ENCODE assay signal across 8 mouse cellular contexts in the genomic region with DNA sequence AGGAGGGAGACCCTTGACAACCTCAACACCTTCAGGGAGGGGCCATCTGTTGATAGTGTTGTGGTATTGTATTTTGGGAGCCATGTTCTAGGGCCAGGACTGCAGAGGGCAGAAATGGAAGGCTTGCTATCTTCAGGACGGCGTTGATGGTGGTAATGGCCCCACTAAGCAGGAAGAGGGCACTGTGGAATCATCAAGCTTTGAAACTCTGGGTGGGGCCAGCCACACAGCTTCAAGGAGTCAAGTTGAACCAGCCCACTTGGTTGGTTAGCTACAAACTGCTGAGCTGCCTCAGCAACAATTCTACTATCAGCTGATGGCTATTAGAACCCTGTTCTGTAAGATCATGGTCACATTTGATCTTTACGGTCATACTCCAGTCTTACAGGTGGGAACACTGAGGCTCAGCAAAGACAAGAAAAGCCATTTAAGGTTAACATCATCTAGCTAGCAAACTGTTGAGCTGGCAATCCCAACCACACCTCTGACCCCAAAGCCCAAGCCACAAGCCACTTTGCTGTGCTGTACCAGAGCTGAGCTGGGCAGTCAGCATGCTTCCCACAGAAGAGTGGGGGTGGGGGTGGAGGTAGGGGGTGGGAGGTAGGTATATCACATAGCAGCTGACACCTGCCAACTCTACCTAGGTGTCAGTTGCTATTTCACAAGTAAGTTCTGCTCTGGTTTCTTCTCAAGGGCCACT.
DNase-seq lines count a peak whose midpoint lies in the region; ATAC-seq and TF ChIP-seq lines count a peak whose summit lies in the region.
"Had no signal": no experiment of that assay in that cellular context is flagged by ENCODE, and none has a peak within 500 bp of the region (broad histone marks: within the 10 kb centered on the region; RNA-seq: fewer than 3 reads in every experiment).

No protein-coding gene starts in this region.

- no peaks in the 10 kb centered on the region for H3K9me3 ChIP-seq in kidney, embryonic 16.5 days (ENCODE audit: low read length)
- H3K9me3 ChIP-seq: neural tube, embryonic 13.5 days had no signal

- H3K36me3 ChIP-seq in kidney, embryonic 16.5 days (ENCODE audit: insufficient read depth, low read length): no peaks in the 10 kb centered on the region
- H3K36me3 ChIP-seq in myocyte (ENCODE audit: control insufficient read depth, insufficient read depth): no peaks in the 10 kb centered on the region
- H3K36me3 ChIP-seq: neural tube, embryonic 13.5 days had no signal

- peaks cover 11% of the 10 kb centered on the region; the same call in 1 of the 2 replicates for H3K4me1 ChIP-seq in kidney, embryonic 16.5 days (ENCODE audit: insufficient read depth, low read length)

- 78% methylated on average over 3 of the region's 3 CpGs for WGBS in kidney, embryonic 16.5 days

- H3K27me3 ChIP-seq in kidney, embryonic 16.5 days (ENCODE audit: insufficient read depth, low read length): no peaks in the 10 kb centered on the region; the same call in 1 of the 2 replicates
- H3K27me3 ChIP-seq in myocyte (ENCODE audit: control insufficient read depth, insufficient read depth, insufficient read length): peaks cover 6% of the 10 kb centered on the region

- H3K9ac ChIP-seq in kidney, embryonic 16.5 days (replicated peaks; ENCODE audit: low read length): no peak overlapping the region
- H3K9ac ChIP-seq: neural tube, embryonic 13.5 days had no signal

- ATAC-seq in kidney, embryonic 16.5 days (ENCODE audit: low FRiP score, low TSS enrichment): no peak

- H3K27ac ChIP-seq in kidney, embryonic 16.5 days (ENCODE audit: low read length): no peak overlapping the region
- H3K27ac ChIP-seq: neural tube, embryonic 13.5 days had no signal

- no peak for TF ChIP-seq POLR2A in myocyte (IDR thresholded peaks at IDR 0.05; ENCODE audit: insufficient read length, low read depth)

- no peak overlapping the region for H3ac ChIP-seq in myocyte (ENCODE audit: control insufficient read depth, insufficient read length)

- H3K79me2 ChIP-seq in myocyte (ENCODE audit: control insufficient read depth, insufficient read depth): no peaks in the 10 kb centered on the region

- no peak overlapping the region for H3K4me3 ChIP-seq in kidney, embryonic 16.5 days (ENCODE audit: low read length)
- H3K4me3 ChIP-seq in myocyte: no peak overlapping the region
- H3K4me3 ChIP-seq: neural tube, embryonic 13.5 days had no signal

- no peak overlapping the region for H3K4me2 ChIP-seq in kidney, embryonic 16.5 days (replicated peaks; ENCODE audit: low read depth, low read length)
- peak overlapping the region; percentile 30 for H3K4me2 ChIP-seq in myocyte (ENCODE audit: low read depth)
- H3K4me2 ChIP-seq: neural tube, embryonic 13.5 days had no signal

- peak; percentile 28 for DNase-seq in kidney, postnatal 14 days
- DNase-seq in NIH3T3 (ENCODE audit: low read depth): peak; percentile 63
- peak; percentile 13 for DNase-seq in fibroblast of lung, adult 2 months (ENCODE audit: low read depth)
- DNase-seq in thymus, postnatal 4 days: peak; percentile 64
- DNase-seq in gastrocnemius, adult 8-10 months (ENCODE audit: low spot score in 2 of 2): no peak

TF ChIP-seq in myocyte, 11 proteins besides CTCF, POLR2A, EP300 and RAD21:
- no peak for TF ChIP-seq CEBPB (IDR thresholded peaks at IDR 0.05; ENCODE audit: insufficient read depth, poor library complexity, severe bottlenecking)
- no peak for TF ChIP-seq REST (IDR thresholded peaks at IDR 0.05; ENCODE audit: insufficient read depth, insufficient read length)
- TF ChIP-seq TCF3 (IDR thresholded peaks at IDR 0.05; ENCODE audit: insufficient read length, low read depth): no peak
- no peak for TF ChIP-seq MYOG (IDR thresholded peaks at IDR 0.05; ENCODE audit: control insufficient read depth in 1 of 3, insufficient read depth in 1 of 3, insufficient read length in 2 of 3, low read depth in 2 of 3)
- no peak for TF ChIP-seq MYOD1 (IDR thresholded peaks at IDR 0.05; ENCODE audit: control insufficient read depth in 1 of 3, insufficient read length in 2 of 3, low read depth in 2 of 3)
- no peak for TF ChIP-seq E2F4 (IDR thresholded peaks at IDR 0.05; ENCODE audit: insufficient read depth)
- no peak for TF ChIP-seq USF1 (IDR thresholded peaks at IDR 0.05; ENCODE audit: low read depth)
- no peak for TF ChIP-seq SRF (IDR thresholded peaks at IDR 0.05; ENCODE audit: control insufficient read depth, insufficient read length, low read depth)
- no peak for TF ChIP-seq MAX (IDR thresholded peaks at IDR 0.05; ENCODE audit: low read depth)
- TF ChIP-seq POLR2AphosphoS2 (IDR thresholded peaks at IDR 0.05; ENCODE audit: insufficient read length, low read depth): no peak
- TF ChIP-seq TCF12 (IDR thresholded peaks at IDR 0.05; ENCODE audit: insufficient read depth, poor library complexity, severe bottlenecking): no peak

Comparison
In these comparisons a context has a peak if more than half of its experiments do, and no peak if none do; other contexts are left out.
1. DNase-seq: peak in kidney, postnatal 14 days (single experiment), NIH3T3 (single experiment), fibroblast of lung, adult 2 months (single experiment) and thymus, postnatal 4 days (single experiment); none in gastrocnemius, adult 8-10 months (0 of 2).